Mouse (Mus musculus) ES-Bruce4 (cell line): ENCODE results near the gene Gm21411. TPM values are rescaled to one million over a fixed set of nuclear protein-coding genes. Genes with fewer than 3 reads are reported as not detected.

Experiments
- polyA plus RNA-seq: library from polyadenylated mRNA; stranded (reverse); fragments of >200 nt; gene quantifications from 2 replicates; pipeline ENCODE4 v1.2.4, GENCODE M21; 2011; ENCODE audit warnings: low read depth; ENCODE audit not compliant: missing spikeins, insufficient read depth, insufficient read length

The Gm21411 gene
- polyA plus RNA-seq, 1 experiment: 25.5 TPM

Other genes with a start within 250 kb of the Gm21411 start
- 50.9 and 62.8 TPM in 2 replicates for gene Zfp989, start 62.4 kb upstream of the Gm21411 start, polyA plus RNA-seq
- 18.0 and 22.9 TPM in 2 replicates for gene Rex2, start 112.3 kb upstream of the Gm21411 start, polyA plus RNA-seq
- 28.6 and 32.7 TPM in 2 replicates for gene Zfp991, start 222.4 kb upstream of the Gm21411 start, polyA plus RNA-seq